Mouse (Mus musculus) limb, embryonic 13.5 days (tissue): ENCODE data around the gene Rplp0. TPM values are rescaled to one million over a fixed set of nuclear protein-coding genes. Genes with fewer than 3 reads are reported as not detected.

Experiments
- ATAC-seq: fragments of 200-750 bp; cut with Nextera tagmentation; 2 replicates; pipeline ENCODE4 v1.8.0; 2017; ENCODE audit warnings: low read depth, moderate number of reproducible peaks, moderate TSS enrichment; ENCODE audit not compliant: low FRiP score
- H3K27ac ChIP-seq: fragments of 300-500 bp; sonication (generic); 2 replicates; pipeline ENCODE4 v1.5.1; 2015; ENCODE audit warnings: inconsistent platforms, mild to moderate bottlenecking, moderate library complexity
- H3K27me3 ChIP-seq: fragments of 300-500 bp; sonication (generic); 2 replicates; pipeline ENCODE4 v1.6.1; 2015; ENCODE audit warnings: mild to moderate bottlenecking, inconsistent platforms
- H3K36me3 ChIP-seq: fragments of 300-500 bp; sonication (generic); 2 replicates; pipeline ENCODE4 v1.6.1; 2015; ENCODE audit warnings: inconsistent platforms, mild to moderate bottlenecking, moderate library complexity
- H3K4me1 ChIP-seq: fragments of 300-500 bp; sonication (generic); 2 replicates; pipeline ENCODE4 v1.6.1; 2015; ENCODE audit warnings: inconsistent platforms
- H3K4me2 ChIP-seq: fragments of 300-500 bp; sonication (generic); replicated peaks from 2 replicates; pipeline ENCODE4 v1.6.1; 2015; ENCODE audit warnings: inconsistent platforms, mild to moderate bottlenecking, moderate library complexity
- H3K4me3 ChIP-seq: fragments of 300-500 bp; sonication (generic); 2 replicates; pipeline ENCODE4 v1.5.1; 2015; ENCODE audit warnings: moderate library complexity, mild to moderate bottlenecking, inconsistent platforms
- H3K9ac ChIP-seq: fragments of 300-500 bp; sonication (generic); 2 replicates; pipeline ENCODE4 v1.6.1; 2015; ENCODE audit warnings: mild to moderate bottlenecking, inconsistent platforms
- H3K9me3 ChIP-seq: fragments of 300-500 bp; sonication (generic); 2 replicates; pipeline ENCODE4 v1.6.1; 2016; ENCODE audit warnings: inconsistent platforms
- WGBS: fragments of 180-500 bp; shearing (Covaris S2); methylation state at CpG from one replicate; pipeline ENCODE4 v1.1.7; 2015; 5-methylcytosine and 5-hydroxymethylcytosine counted together
- polyA plus RNA-seq: library from polyadenylated mRNA; unstranded; fragments of >200 nt; fragmentation: Nextera tagmentation; extraction: Ambion mirVana; gene quantifications from 2 replicates; pipeline ENCODE4 v1.2.1, GENCODE M21; 2015

Gene Rplp0
- polyA plus RNA-seq, 1 experiment from 2014 or later: 1,459 TPM

- Histone ChIP-seq H3K9ac (no peak overlapping the region), H3K4me1 (peaks cover 59% of the 10 kb centered on the region), H3K27ac (peak overlapping the region; percentile 48; the same call in 1 of the 2 replicates), H3K36me3 (peaks cover 29% of the 10 kb centered on the region), H3K9me3 (no peaks in the 10 kb centered on the region), H3K4me2 (no peak overlapping the region), H3K27me3 (no peaks in the 10 kb centered on the region), H3K4me3 (no peak overlapping the region)
- no peak for ATAC-seq
- WGBS: 67% methylated on average over 21 of the region's 21 CpGs
These were observed 38.9 kb upstream of the Rplp0 start for GRCm38 (mm10) chr5:115520325-115520869.

- 47% methylated on average over 20 of the region's 21 CpGs for WGBS
- no peak for ATAC-seq
- Histone ChIP-seq H3K27me3 (no peaks in the 10 kb centered on the region), H3K4me1 (peaks cover 62% of the 10 kb centered on the region), H3K9ac (no peak overlapping the region), H3K9me3 (no peaks in the 10 kb centered on the region), H3K27ac (peak overlapping the region; percentile 84), H3K36me3 (peaks cover 25% of the 10 kb centered on the region; the same call in 1 of the 2 replicates), H3K4me2 (0 out of 2 replicates have a peak overlapping the region, but pooled peaks have one; percentile 14), H3K4me3 (no peak overlapping the region)
These were observed 37.5 kb upstream of the Rplp0 start for GRCm38 (mm10) chr5:115521553-115522461.

- Histone ChIP-seq H3K36me3 (peaks cover 21% of the 10 kb centered on the region; the same call in 1 of the 2 replicates), H3K27me3 (no peaks in the 10 kb centered on the region), H3K4me1 (peaks cover 63% of the 10 kb centered on the region)
These were observed 36.7 kb upstream of the Rplp0 start for GRCm38 (mm10) chr5:115522531-115522930.

GRCm38 (mm10) chr5:115522981-115523499 is 36.2 kb upstream of the Rplp0 start:
- ATAC-seq: no peak
- Histone ChIP-seq H3K4me2 (no peak overlapping the region), H3K27me3 (no peaks in the 10 kb centered on the region), H3K27ac (peak overlapping the region; percentile 84), H3K36me3 (peaks cover 19% of the 10 kb centered on the region; the same call in 1 of the 2 replicates), H3K4me1 (peaks cover 63% of the 10 kb centered on the region), H3K4me3 (no peak overlapping the region), H3K9ac (peak overlapping the region; percentile 19; the same call in 1 of the 2 replicates), H3K9me3 (no peaks in the 10 kb centered on the region)
- WGBS: 69% methylated on average over 15 of the region's 15 CpGs

More at GRCm38 (mm10) chr5:115522531-115522930, 36.7 kb upstream of the Rplp0 start:
- 67% methylated on average over 4 of the region's 4 CpGs for WGBS
- Histone ChIP-seq H3K4me3 (no peak overlapping the region), H3K27ac (peak overlapping the region; percentile 84), H3K4me2 (0 out of 2 replicates have a peak overlapping the region, but pooled peaks have one; percentile 14), H3K9ac (no peak overlapping the region), H3K9me3 (no peaks in the 10 kb centered on the region)
- ATAC-seq: no peak

GRCm38 (mm10) chr5:115523971-115524370 is 35.3 kb upstream of the Rplp0 start:
- peaks cover 11% of the 10 kb centered on the region; the same call in 1 of the 2 replicates for H3K36me3 ChIP-seq
- H3K4me1 ChIP-seq: peaks cover 67% of the 10 kb centered on the region
- peak; percentile 69 for ATAC-seq
- peak overlapping the region; percentile 56 for H3K4me2 ChIP-seq
- peak overlapping the region; percentile 20 for H3K4me3 ChIP-seq
- no peaks in the 10 kb centered on the region for H3K27me3 ChIP-seq
- H3K9me3 ChIP-seq: no peaks in the 10 kb centered on the region
- peak overlapping the region; percentile 45; the same call in 1 of the 2 replicates for H3K9ac ChIP-seq
- H3K27ac ChIP-seq: peak overlapping the region; percentile 79
- WGBS: 3% methylated on average over 15 of the region's 15 CpGs

- H3K27ac ChIP-seq: peak overlapping the region; percentile 79
- H3K9ac ChIP-seq: peak overlapping the region; percentile 45; the same call in 1 of the 2 replicates
- 0 out of 2 replicates have a peak, but pooled peaks cover 8% of the 10 kb centered on the region for H3K36me3 ChIP-seq
- H3K9me3 ChIP-seq: no peaks in the 10 kb centered on the region
- ATAC-seq: peak; percentile 37
- peak overlapping the region; percentile 56 for H3K4me2 ChIP-seq
- 44% methylated on average over 12 of the region's 12 CpGs for WGBS
- peaks cover 72% of the 10 kb centered on the region for H3K4me1 ChIP-seq
- H3K27me3 ChIP-seq: no peaks in the 10 kb centered on the region
- H3K4me3 ChIP-seq: peak overlapping the region; percentile 20
These were observed 34.8 kb upstream of the Rplp0 start for GRCm38 (mm10) chr5:115524471-115524870.

GRCm38 (mm10) chr5:115525416-115525815 is 33.9 kb upstream of the Rplp0 start:
- peaks cover 76% of the 10 kb centered on the region for H3K4me1 ChIP-seq
- H3K4me3 ChIP-seq: no peak overlapping the region
- H3K4me2 ChIP-seq: no peak overlapping the region
- no peaks in the 10 kb centered on the region for H3K9me3 ChIP-seq
- peak overlapping the region; percentile 25; the same call in 1 of the 2 replicates for H3K9ac ChIP-seq
- ATAC-seq: no peak
- WGBS: 92% methylated on average over 4 of the region's 4 CpGs
- H3K27me3 ChIP-seq: no peaks in the 10 kb centered on the region
- peak overlapping the region; percentile 48; the same call in 1 of the 2 replicates for H3K27ac ChIP-seq
- 0 out of 2 replicates have a peak, but pooled peaks cover 5% of the 10 kb centered on the region for H3K36me3 ChIP-seq

GRCm38 (mm10) chr5:115525943-115526342 is 33.3 kb upstream of the Rplp0 start:
- Histone ChIP-seq H3K4me3 (no peak overlapping the region), H3K9me3 (no peaks in the 10 kb centered on the region), H3K9ac (no peak overlapping the region; the same call in 1 of the 2 replicates), H3K27me3 (no peaks in the 10 kb centered on the region), H3K4me1 (peaks cover 81% of the 10 kb centered on the region), H3K36me3 (0 out of 2 replicates have a peak, but pooled peaks cover 4% of the 10 kb centered on the region), H3K27ac (peak overlapping the region; percentile 48; the same call in 1 of the 2 replicates), H3K4me2 (no peak overlapping the region; the same call in 1 of the 2 replicates)
- no peak for ATAC-seq
- WGBS: 73% methylated on average over 9 of the region's 9 CpGs

- WGBS: 79% methylated on average over 17 of the region's 17 CpGs
- Histone ChIP-seq H3K9me3 (no peaks in the 10 kb centered on the region), H3K4me1 (peaks cover 84% of the 10 kb centered on the region)
These were observed 32.6 kb upstream of the Rplp0 start for GRCm38 (mm10) chr5:115526456-115527202.

GRCm38 (mm10) chr5:115528128-115528527 is 31.1 kb upstream of the Rplp0 start:
- 83% methylated on average over 5 of the region's 5 CpGs for WGBS
- H3K4me1 ChIP-seq: peaks cover 84% of the 10 kb centered on the region

More at GRCm38 (mm10) chr5:115526456-115527202, 32.6 kb upstream of the Rplp0 start:
- no peak overlapping the region for H3K4me3 ChIP-seq
- H3K27me3 ChIP-seq: no peaks in the 10 kb centered on the region
- H3K9ac ChIP-seq: no peak overlapping the region; the same call in 1 of the 2 replicates
- H3K4me2 ChIP-seq: no peak overlapping the region; the same call in 1 of the 2 replicates
- 0 out of 2 replicates have a peak, but pooled peaks cover 4% of the 10 kb centered on the region for H3K36me3 ChIP-seq
- H3K27ac ChIP-seq: peak overlapping the region; percentile 48; the same call in 1 of the 2 replicates
- no peak for ATAC-seq

GRCm38 (mm10) chr5:115529364-115529741 is 29.9 kb upstream of the Rplp0 start:
- H3K27me3 ChIP-seq: no peaks in the 10 kb centered on the region
- no peaks in the 10 kb centered on the region for H3K9me3 ChIP-seq
- no peak for ATAC-seq
- H3K36me3 ChIP-seq: 0 out of 2 replicates have a peak, but pooled peaks cover 4% of the 10 kb centered on the region
- H3K4me3 ChIP-seq: no peak overlapping the region
- peak overlapping the region; percentile 89 for H3K27ac ChIP-seq
- no peak overlapping the region for H3K4me2 ChIP-seq
- WGBS: 61% methylated on average over 8 of the region's 8 CpGs
- no peak overlapping the region for H3K9ac ChIP-seq
- peaks cover 84% of the 10 kb centered on the region for H3K4me1 ChIP-seq

More at GRCm38 (mm10) chr5:115528128-115528527, 31.1 kb upstream of the Rplp0 start:
- Histone ChIP-seq H3K9ac (no peak overlapping the region), H3K4me2 (no peak overlapping the region), H3K9me3 (no peaks in the 10 kb centered on the region), H3K4me3 (no peak overlapping the region), H3K27me3 (no peaks in the 10 kb centered on the region), H3K27ac (no peak overlapping the region), H3K36me3 (0 out of 2 replicates have a peak, but pooled peaks cover 4% of the 10 kb centered on the region)
- ATAC-seq: no peak
